Mouse (Mus musculus) urinary bladder, adult 2 months (tissue): Measurements from ENCODE around the gene Vcan. TPM values are rescaled to one million over a fixed set of nuclear protein-coding genes. Genes with fewer than 3 reads are reported as not detected.
A peak's percentile ranks its signal among the peaks of the same experiment; 100 is the strongest.
"Not testable (repeated sequence)": the region's sequence is repeated elsewhere in the genome, so short reads cannot be mapped to it uniquely, and the experiment has no call there.

Source experiments
- DNase-seq: peaks from one replicate; pipeline ENCODE4 v3.0.0; 2022; ENCODE audit warnings: low spot score
- polyA plus RNA-seq: library from polyadenylated mRNA; depleted of rRNA; stranded (reverse); fragments of >200 nt; gene quantifications from 2 replicates; pipeline ENCODE4 v1.2.3, GENCODE M21; 2012; rRNA removed

Gene Vcan
- polyA plus RNA-seq = 18.0 and 28.8 TPM in 2 replicates

GRCm38 (mm10) chr13:89741766-89742685 lies at the start of gene Vcan:
Gene Vcan, minus strand, starts transcription at chr13:89742509.
- no peak for DNase-seq

- DNase-seq = no peak
These were observed 49.2 kb upstream of the Vcan start for GRCm38 (mm10) chr13:89791475-89791874.

GRCm38 (mm10) chr13:89782886-89783285 lies 40.6 kb upstream of the Vcan start:
- DNase-seq = no peak

- DNase-seq = no peak
These were observed 38.0 kb upstream of the Vcan start for GRCm38 (mm10) chr13:89780276-89780675.

- DNase-seq = no peak
These were observed 37.1 kb upstream of the Vcan start for GRCm38 (mm10) chr13:89779208-89779911.

- no peak for DNase-seq
These were observed 35.5 kb upstream of the Vcan start for GRCm38 (mm10) chr13:89777764-89778163.

GRCm38 (mm10) chr13:89777146-89777545 lies 34.8 kb upstream of the Vcan start:
- DNase-seq = no peak

- DNase-seq = no peak
These were observed 24.2 kb upstream of the Vcan start for GRCm38 (mm10) chr13:89766551-89766950.

- no peak for DNase-seq
These were observed 23.7 kb upstream of the Vcan start for GRCm38 (mm10) chr13:89765966-89766365.

- no peak for DNase-seq
These were observed 20.0 kb upstream of the Vcan start for GRCm38 (mm10) chr13:89762339-89762738.

GRCm38 (mm10) chr13:89756347-89756746 lies 14.0 kb upstream of the Vcan start:
- no peak for DNase-seq

GRCm38 (mm10) chr13:89750562-89750961 lies 8.3 kb upstream of the Vcan start:
- DNase-seq = not testable (repeated sequence)

GRCm38 (mm10) chr13:89743201-89743600 lies 892 bp upstream of the Vcan start:
- no peak for DNase-seq

- no peak for DNase-seq
These were observed 434 bp upstream of the Vcan start for GRCm38 (mm10) chr13:89742686-89743200.

GRCm38 (mm10) chr13:89741116-89741551 lies 1.2 kb downstream of the Vcan start:
- no peak for DNase-seq

- peak; percentile 33 for DNase-seq
These were observed 1.8 kb downstream of the Vcan start for GRCm38 (mm10) chr13:89740243-89741115.

GRCm38 (mm10) chr13:89739696-89740242 lies 2.5 kb downstream of the Vcan start:
- DNase-seq = no peak

- DNase-seq = peak; percentile 48
These were observed 3.3 kb downstream of the Vcan start for GRCm38 (mm10) chr13:89738776-89739695.

- no peak for DNase-seq
These were observed 4.0 kb downstream of the Vcan start for GRCm38 (mm10) chr13:89738275-89738674.

GRCm38 (mm10) chr13:89735111-89735510 lies 7.2 kb downstream of the Vcan start:
- DNase-seq = no peak
